Mouse (Mus musculus): ENCODE results near the gene Prim2. TPM values are rescaled to one million over a fixed set of nuclear protein-coding genes. Genes with fewer than 3 reads are reported as not detected.

The Prim2 gene
- polyA plus RNA-seq, 1 experiment from 2014 or later, result 57.6 TPM

DNA sequence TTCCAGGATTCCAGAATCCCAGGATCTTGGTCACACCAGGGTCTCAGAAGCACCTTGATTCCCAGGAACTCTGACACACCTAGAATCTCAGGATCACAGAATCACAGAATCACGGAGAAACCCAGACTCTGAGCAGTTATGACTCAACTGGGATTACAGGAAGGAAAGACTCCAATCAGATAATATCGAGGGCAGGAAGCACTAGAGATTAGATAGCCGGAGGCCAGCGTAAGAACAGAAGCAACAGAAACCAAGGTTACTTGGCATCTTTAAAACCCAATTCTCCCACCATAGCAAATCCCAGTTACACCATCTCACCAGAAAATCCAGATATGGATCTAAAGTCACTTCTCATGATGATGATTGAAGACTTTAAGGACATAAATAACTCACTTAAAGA lies 113.0 kb downstream of the Prim2 start:
- Histone ChIP-seq H3K4me1 (no peaks in the 10 kb centered on the region), H3K27ac (replicated peaks) (no peak overlapping the region), H3K4me3 (no peak overlapping the region), H3K27me3 (ENCODE audit: low read depth, poor library complexity, severe bottlenecking) (no peaks in the 10 kb centered on the region), H3K9me3 (replicated peaks) (no peaks in the 10 kb centered on the region), H3K36me3 (0 out of 2 replicates have a peak, but pooled peaks cover under 1% of the 10 kb centered on the region)
- DNase-seq (ENCODE audit: low spot score), result no peak
- WGBS, result 91% methylated on average over 4 of the region's 4 CpGs

DNA sequence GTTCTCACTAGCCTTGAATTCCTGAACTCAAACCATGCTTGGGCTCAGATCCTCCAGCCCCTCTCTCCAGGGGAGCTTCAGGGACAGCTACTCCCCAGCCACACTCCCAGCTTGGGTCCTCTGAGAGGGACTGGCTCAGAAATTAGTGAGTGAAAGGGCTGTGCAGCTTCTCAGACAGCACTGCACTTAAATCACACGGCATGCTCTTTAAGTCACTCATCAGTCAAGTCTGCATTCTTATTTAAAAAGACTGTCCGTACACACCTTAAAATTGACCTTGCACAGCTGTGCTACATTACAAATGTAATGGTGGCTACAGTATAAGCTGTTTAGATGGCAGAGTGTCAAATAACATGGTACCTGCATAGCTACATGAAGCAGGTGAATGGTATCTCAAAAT lies 114.0 kb downstream of the Prim2 start:
- H3K9me3 ChIP-seq (replicated peaks), result no peaks in the 10 kb centered on the region
- no peak for DNase-seq (ENCODE audit: low spot score)
- H3K4me3 ChIP-seq, result no peak overlapping the region
- no peaks in the 10 kb centered on the region for H3K4me1 ChIP-seq
- H3K27ac ChIP-seq (replicated peaks), result no peak overlapping the region
- H3K27me3 ChIP-seq (ENCODE audit: low read depth, poor library complexity, severe bottlenecking), result no peaks in the 10 kb centered on the region
- 0 out of 2 replicates have a peak, but pooled peaks cover 4% of the 10 kb centered on the region for H3K36me3 ChIP-seq
- 79% methylated on average over 2 of the region's 2 CpGs for WGBS

DNA sequence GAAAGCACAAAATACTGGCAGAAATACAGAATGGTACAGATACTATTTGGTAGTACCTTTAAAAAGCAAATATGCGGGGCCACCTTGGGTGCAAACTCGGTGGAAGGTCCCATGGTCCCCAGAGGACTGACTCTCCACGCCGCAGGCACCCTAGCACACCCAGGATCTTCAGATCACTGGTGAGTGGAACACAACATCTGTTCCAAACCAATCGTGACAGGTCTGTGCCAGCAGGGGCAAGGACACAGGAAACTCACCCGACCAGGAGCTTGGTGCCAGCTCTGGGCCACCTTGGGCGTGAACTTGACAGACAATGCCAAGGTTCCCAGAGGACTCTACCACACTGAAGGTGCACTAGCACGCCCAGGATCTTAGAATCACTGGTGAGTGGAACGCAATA lies 118.2 kb downstream of the Prim2 start:
- H3K9me3 ChIP-seq (replicated peaks), result no peaks in the 10 kb centered on the region; the same call in 1 of the 2 replicates
- no peak for DNase-seq (ENCODE audit: low spot score)
- H3K27ac ChIP-seq (replicated peaks), result no peak overlapping the region
- no peaks in the 10 kb centered on the region for H3K4me1 ChIP-seq
- WGBS, result 92% methylated on average over 9 of the region's 9 CpGs
- H3K36me3 ChIP-seq, result 0 out of 2 replicates have a peak, but pooled peaks cover 4% of the 10 kb centered on the region
- no peak overlapping the region for H3K4me3 ChIP-seq
- H3K27me3 ChIP-seq (ENCODE audit: low read depth, poor library complexity, severe bottlenecking), result no peaks in the 10 kb centered on the region

DNA sequence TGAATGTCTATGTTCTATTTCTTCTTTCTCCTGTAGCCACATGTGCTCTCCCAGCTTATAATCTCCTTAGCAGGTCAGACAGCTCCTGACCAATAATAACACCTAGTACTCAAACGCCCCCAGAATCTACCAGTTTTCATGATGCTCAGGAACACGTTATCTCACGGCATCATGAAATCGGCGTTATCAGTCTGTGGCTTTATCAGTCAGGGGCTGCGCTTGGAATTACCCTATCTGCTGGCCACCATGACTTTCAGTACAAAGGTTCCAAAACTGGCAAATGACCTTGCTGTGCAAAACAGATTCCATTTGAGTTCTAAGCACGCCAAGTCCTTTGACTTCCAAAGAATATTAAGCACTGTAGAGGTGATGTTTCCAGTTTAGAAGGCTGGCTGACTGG lies 127.9 kb downstream of the Prim2 start:
- 0 out of 2 replicates have a peak, but pooled peaks cover 4% of the 10 kb centered on the region for H3K9me3 ChIP-seq (replicated peaks)
- H3K27ac ChIP-seq (replicated peaks), result no peak overlapping the region
- no peaks in the 10 kb centered on the region for H3K27me3 ChIP-seq (ENCODE audit: low read depth, poor library complexity, severe bottlenecking)
- H3K4me3 ChIP-seq, result no peak overlapping the region
- peaks cover 15% of the 10 kb centered on the region for H3K36me3 ChIP-seq
- DNase-seq (ENCODE audit: low spot score), result no peak
- no peaks in the 10 kb centered on the region for H3K4me1 ChIP-seq
- 95% methylated on average over 7 of the region's 7 CpGs for WGBS

DNA sequence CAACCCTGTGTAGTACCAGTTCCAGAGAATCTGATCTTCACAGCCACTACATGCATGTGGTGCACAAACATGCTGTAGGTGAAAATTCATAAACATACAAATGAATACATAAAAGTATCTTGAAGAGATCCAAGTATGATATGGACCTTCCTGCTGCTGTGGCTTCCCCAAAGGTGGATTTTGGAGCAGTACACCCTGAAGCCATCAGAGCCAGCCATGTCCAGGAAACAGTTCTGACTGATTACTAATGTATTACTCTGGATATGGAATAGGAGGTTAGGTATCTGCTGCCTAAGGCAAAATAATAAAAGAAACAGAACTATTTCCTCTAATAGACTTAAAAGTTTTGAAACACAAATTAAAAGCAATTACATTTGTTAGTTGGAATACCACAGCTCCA lies 131.6 kb downstream of the Prim2 start:
- no peak overlapping the region for H3K27ac ChIP-seq (replicated peaks)
- DNase-seq (ENCODE audit: low spot score), result no peak
- H3K9me3 ChIP-seq (replicated peaks), result 0 out of 2 replicates have a peak, but pooled peaks cover 4% of the 10 kb centered on the region
- no peaks in the 10 kb centered on the region for H3K27me3 ChIP-seq (ENCODE audit: low read depth, poor library complexity, severe bottlenecking)
- H3K36me3 ChIP-seq, result peaks cover 18% of the 10 kb centered on the region
- H3K4me1 ChIP-seq, result no peaks in the 10 kb centered on the region
- no peak overlapping the region for H3K4me3 ChIP-seq

DNA sequence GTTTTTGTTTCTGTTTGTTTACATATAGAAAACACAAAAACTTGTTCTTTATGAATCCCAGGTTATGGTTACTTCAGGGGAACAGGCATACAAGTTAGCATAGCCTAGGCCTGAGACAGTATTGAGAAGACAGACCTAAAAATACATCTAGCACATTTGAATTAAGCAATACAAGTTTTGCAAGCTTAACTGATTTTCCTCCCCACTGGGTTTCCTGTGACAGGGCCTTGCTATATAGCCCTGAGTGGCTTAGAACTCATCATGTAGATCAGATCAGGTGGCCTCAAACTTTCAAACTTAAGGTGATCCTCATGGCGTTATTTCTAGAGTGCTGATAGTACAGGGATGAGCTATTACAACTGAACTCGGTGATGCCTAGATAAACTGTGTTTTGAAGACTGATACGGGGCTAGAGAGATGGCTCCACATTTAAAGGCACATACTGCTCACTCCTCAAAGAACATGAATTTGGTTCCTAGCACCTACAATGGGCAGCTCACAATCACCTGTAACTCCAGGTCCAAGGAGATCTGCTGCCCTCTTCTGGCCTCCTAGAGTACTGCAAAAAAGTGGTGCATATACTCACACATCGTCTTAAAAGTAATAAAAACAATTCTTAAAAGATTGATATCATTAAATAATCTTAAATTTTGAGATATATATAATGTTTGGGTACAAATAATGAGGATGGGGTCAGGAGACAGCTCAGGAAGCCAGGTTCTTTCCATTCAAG lies 133.2 kb downstream of the Prim2 start:
- Histone ChIP-seq H3K9me3 (replicated peaks) (0 out of 2 replicates have a peak, but pooled peaks cover 4% of the 10 kb centered on the region), H3K36me3 (peaks cover 18% of the 10 kb centered on the region), H3K4me1 (peaks cover 3% of the 10 kb centered on the region; the same call in 1 of the 2 replicates), H3K4me3 (no peak overlapping the region), H3K27ac (replicated peaks) (no peak overlapping the region), H3K27me3 (ENCODE audit: low read depth, poor library complexity, severe bottlenecking) (no peaks in the 10 kb centered on the region)
- WGBS, result 95% methylated on average over 4 of the region's 4 CpGs
- DNase-seq (ENCODE audit: low spot score), result no peak

DNA sequence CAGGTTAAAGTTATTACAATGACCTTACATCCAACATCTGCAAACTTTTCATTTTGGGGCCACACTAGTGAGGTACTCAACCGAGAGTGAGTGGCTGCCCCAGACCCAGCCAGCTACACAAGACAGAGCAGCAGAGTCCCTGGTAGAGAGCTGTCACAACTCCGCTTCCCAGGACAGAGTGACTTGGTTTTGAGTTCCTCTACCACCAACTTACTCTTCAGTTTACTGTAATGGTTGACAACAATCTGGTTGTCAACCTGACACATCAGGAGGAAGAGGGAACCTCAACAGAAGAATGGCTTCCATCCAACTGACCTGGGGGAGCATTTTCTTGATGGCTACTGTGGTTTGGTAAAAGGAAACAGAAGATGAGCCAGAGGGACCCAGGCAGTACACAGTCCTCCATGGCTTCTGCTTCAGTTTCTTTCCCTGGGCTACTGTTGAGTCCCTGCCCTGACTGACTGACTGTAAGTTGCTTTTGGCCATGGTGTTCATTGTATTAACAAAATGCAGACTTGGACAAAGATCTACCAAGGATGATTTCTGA lies 134.4 kb downstream of the Prim2 start:
- 0 out of 2 replicates have a peak, but pooled peaks cover 4% of the 10 kb centered on the region for H3K9me3 ChIP-seq (replicated peaks)
- peaks cover 4% of the 10 kb centered on the region; the same call in 1 of the 2 replicates for H3K4me1 ChIP-seq
- WGBS, result 90% methylated on average over 2 of the region's 2 CpGs
- DNase-seq (ENCODE audit: low spot score), result no peak
- no peaks in the 10 kb centered on the region for H3K27me3 ChIP-seq (ENCODE audit: low read depth, poor library complexity, severe bottlenecking)
- no peak overlapping the region for H3K27ac ChIP-seq (replicated peaks)
- H3K36me3 ChIP-seq, result peaks cover 17% of the 10 kb centered on the region
- no peak overlapping the region for H3K4me3 ChIP-seq

DNA sequence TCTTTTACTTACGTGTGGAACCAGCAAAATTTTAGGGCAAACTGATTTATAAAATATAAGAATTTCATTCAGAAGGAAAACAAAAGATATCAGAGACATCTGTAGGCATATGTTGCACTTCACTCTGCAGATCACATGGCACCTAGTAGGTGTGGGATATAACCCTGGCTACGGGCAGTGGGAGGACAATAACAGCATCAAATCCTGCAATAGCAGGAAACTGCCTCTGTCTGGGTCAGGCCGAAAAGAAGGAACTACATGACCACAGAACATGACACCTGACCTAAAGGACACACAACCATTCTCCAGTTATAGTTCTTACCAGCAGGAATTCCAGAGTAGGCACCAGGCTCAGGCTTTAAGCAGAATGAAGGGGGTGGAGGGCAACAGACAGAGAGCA lies 137.7 kb downstream of the Prim2 start:
- Histone ChIP-seq H3K27me3 (ENCODE audit: low read depth, poor library complexity, severe bottlenecking) (no peaks in the 10 kb centered on the region), H3K36me3 (peaks cover 4% of the 10 kb centered on the region), H3K9me3 (replicated peaks) (no peaks in the 10 kb centered on the region), H3K4me1 (peaks cover 10% of the 10 kb centered on the region; the same call in 1 of the 2 replicates), H3K4me3 (no peak overlapping the region), H3K27ac (replicated peaks) (no peak overlapping the region)
- WGBS, result 82% methylated on average over 3 of the region's 3 CpGs
- no peak for DNase-seq (ENCODE audit: low spot score)

DNA sequence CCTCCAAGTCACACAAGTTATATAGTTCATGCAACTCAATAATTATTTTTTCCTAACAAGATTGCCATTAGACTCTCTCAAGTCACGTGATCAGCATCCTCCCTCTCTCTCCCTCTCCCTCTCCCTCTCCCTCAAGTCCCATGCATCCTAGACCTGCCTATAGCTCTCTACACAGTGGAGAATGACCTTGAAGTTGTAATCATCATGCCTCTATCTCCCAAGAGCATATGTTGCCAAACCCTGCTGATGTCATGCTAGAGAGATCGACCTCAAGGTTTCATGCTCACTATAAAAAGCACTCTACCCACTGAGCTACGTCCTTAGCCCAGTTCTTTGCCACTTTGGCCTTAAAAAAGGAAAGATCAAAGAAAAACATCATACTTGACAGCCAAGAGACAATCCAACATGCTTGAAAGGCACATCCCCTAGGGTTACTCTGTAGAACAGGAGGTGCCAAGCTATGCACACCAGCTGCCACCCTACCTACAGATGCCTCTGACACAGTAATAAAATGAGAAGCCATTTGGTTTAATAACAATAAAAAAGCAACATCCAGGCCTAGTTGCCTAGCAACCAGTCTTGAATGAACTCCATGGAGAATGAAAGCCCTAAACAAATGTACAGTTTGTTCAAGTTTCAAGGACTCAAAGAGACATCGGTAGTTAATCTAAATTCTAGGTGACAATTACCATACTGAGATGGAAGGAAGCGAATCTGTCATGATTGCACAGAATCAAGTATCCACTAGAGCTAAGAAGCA lies 138.3 kb downstream of the Prim2 start:
- Histone ChIP-seq H3K27ac (replicated peaks) (no peak overlapping the region), H3K27me3 (ENCODE audit: low read depth, poor library complexity, severe bottlenecking) (no peaks in the 10 kb centered on the region), H3K9me3 (replicated peaks) (no peaks in the 10 kb centered on the region), H3K36me3 (no peaks in the 10 kb centered on the region), H3K4me1 (peaks cover 10% of the 10 kb centered on the region; the same call in 1 of the 2 replicates), H3K4me3 (no peak overlapping the region)
- DNase-seq (ENCODE audit: low spot score), result no peak
- 88% methylated on average over 5 of the region's 5 CpGs for WGBS

DNA sequence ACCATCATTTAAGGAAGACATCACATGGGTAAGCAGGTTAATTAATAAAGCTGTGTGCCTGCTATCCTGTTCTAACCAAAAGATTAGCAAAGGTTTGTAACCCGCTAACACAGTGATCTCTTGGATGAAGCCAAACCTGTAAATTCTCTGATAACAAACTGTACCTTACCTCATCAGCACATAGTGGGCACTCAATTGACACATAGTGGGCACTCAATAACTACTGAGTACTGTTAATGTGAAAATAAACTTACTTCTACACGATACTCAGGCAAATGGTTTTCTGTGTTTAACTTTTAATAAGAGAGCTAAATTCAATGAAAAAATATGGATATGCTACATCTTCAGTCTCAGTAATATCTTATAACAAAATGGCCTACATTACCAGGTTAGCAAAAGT lies 139.1 kb downstream of the Prim2 start:
- H3K4me3 ChIP-seq, result no peak overlapping the region
- WGBS, result 92% methylated on average over 2 of the region's 2 CpGs
- no peak overlapping the region for H3K27ac ChIP-seq (replicated peaks)
- DNase-seq (ENCODE audit: low spot score), result no peak
- H3K4me1 ChIP-seq, result peaks cover 10% of the 10 kb centered on the region; the same call in 1 of the 2 replicates
- no peaks in the 10 kb centered on the region for H3K9me3 ChIP-seq (replicated peaks)
- H3K36me3 ChIP-seq, result no peaks in the 10 kb centered on the region
- no peaks in the 10 kb centered on the region for H3K27me3 ChIP-seq (ENCODE audit: low read depth, poor library complexity, severe bottlenecking)

DNA sequence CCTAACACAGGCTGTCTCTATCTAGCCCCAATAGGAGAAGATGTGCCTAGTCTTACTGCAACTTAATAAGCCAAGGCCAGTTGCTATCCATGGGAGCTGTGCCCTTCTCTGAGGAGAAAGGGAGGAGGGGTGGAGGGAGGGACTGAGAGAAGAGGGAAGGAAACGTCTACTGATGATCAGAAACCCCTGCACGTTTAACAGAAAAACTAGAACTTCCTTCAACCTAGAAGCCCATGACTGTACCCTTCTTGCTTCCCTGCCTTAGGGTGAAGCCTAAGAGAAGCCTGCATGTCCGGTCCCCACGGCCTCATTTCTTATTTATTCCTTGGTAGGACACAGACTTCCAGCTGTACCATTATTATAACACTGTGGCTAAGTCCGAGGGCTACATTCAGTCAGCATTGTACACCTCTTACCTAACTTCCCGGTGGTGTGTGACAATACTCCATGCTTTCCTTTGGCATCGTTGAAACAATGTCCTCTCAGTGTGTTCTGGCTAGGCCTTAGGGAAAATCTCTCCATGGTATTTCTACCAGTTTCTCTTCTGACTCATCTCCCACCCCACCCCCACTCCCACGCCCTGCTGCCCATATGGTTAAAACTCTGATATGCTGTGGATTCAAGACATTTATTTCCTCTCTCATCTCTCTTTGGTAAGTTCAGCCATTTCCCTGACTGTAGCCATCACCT lies 139.9 kb downstream of the Prim2 start:
- Histone ChIP-seq H3K4me3 (no peak overlapping the region), H3K9me3 (replicated peaks) (no peaks in the 10 kb centered on the region), H3K27me3 (ENCODE audit: low read depth, poor library complexity, severe bottlenecking) (no peaks in the 10 kb centered on the region), H3K27ac (replicated peaks) (no peak overlapping the region), H3K4me1 (peaks cover 10% of the 10 kb centered on the region; the same call in 1 of the 2 replicates), H3K36me3 (no peaks in the 10 kb centered on the region)
- WGBS, result 90% methylated on average over 8 of the region's 8 CpGs
- DNase-seq (ENCODE audit: low spot score), result no peak

DNA sequence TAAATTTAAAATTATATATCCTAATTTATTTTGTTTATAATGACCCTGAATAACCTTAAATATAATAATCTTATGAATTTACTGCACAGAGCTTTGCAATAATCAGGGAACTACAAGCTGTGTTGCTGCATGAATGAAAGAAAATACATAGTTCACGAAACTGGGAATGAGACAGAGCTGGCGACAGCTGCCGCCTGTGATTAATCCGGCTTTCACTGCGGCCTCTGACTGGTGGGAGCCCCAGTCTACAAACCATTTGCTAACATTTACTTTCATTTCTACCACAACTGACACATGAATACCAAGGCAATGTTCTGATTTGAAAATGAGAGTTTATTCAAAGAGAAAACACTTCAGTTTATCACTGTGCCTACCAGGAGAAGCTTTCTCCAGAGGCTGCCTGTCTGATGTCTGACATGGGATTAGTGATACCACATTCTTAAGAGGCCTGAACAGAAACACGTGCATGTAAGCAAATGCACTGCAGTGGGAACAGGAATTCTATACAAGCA lies 142.2 kb downstream of the Prim2 start:
- H3K27ac ChIP-seq (replicated peaks), result no peak overlapping the region
- 72% methylated on average over 6 of the region's 6 CpGs for WGBS
- H3K27me3 ChIP-seq (ENCODE audit: low read depth, poor library complexity, severe bottlenecking), result no peaks in the 10 kb centered on the region

More for the DNA sequence above, 142.2 kb downstream of the Prim2 start:
- no peaks in the 10 kb centered on the region for H3K9me3 ChIP-seq (replicated peaks)
- H3K36me3 ChIP-seq, result no peaks in the 10 kb centered on the region
- no peak for DNase-seq (ENCODE audit: low spot score)
- peaks cover 10% of the 10 kb centered on the region; the same call in 1 of the 2 replicates for H3K4me1 ChIP-seq
- no peak overlapping the region for H3K4me3 ChIP-seq
